Mouse (Mus musculus): ENCODE data around the gene Baz2b.

GRCm38 (mm10) chr2:59889699-59890098 is 319.9 kb downstream of the Baz2b start:
- TF ChIP-seq EP300 (optimal IDR thresholded peaks at IDR 0.05) (no peak), CTCF (IDR thresholded peaks at IDR 0.05; ENCODE audit: low read depth) (no peak)
